Mouse (Mus musculus): ENCODE measurements at regions not wholly inside any gene's neighbourhood (a gene's known extent, or its start where the extent isn't known, plus 50 kb on each side); places are given as distances from the start of the nearest gene placed in this dataset.

GRCm38 (mm10) chr19:6645912-6646311, 103.1 kb upstream of the Slc22a12 start:
- DNase-seq (ENCODE audit: low read depth, low spot score): no peak

- no peak for DNase-seq (ENCODE audit: low read depth, low spot score)
Measured at GRCm38 (mm10) chr19:6644871-6645270, 102.0 kb upstream of the Slc22a12 start.

- DNase-seq (ENCODE audit: low read depth, low spot score): no peak
Measured at GRCm38 (mm10) chr19:6639681-6640080, 96.8 kb upstream of the Slc22a12 start.

- no peak for DNase-seq (ENCODE audit: low read depth, low spot score)
Measured at GRCm38 (mm10) chr19:6633400-6633799, 90.6 kb upstream of the Slc22a12 start.

GRCm38 (mm10) chr19:6631817-6632216, 89.0 kb upstream of the Slc22a12 start:
- DNase-seq (ENCODE audit: low read depth, low spot score): no peak

- no peak for DNase-seq (ENCODE audit: low read depth, low spot score)
Measured at GRCm38 (mm10) chr19:6630613-6630940, 87.7 kb upstream of the Slc22a12 start.

GRCm38 (mm10) chr19:6629911-6630612, 87.2 kb upstream of the Slc22a12 start:
- DNase-seq (ENCODE audit: low read depth, low spot score): no peak

GRCm38 (mm10) chr19:6625574-6625973, 82.7 kb upstream of the Slc22a12 start:
- no peak for DNase-seq (ENCODE audit: low read depth, low spot score)

- DNase-seq (ENCODE audit: low read depth, low spot score): no peak
Measured at GRCm38 (mm10) chr19:6621023-6621422, 78.2 kb upstream of the Slc22a12 start.

- no peak for DNase-seq (ENCODE audit: low read depth, low spot score)
Measured at GRCm38 (mm10) chr19:6619546-6619945, 76.7 kb upstream of the Slc22a12 start.

GRCm38 (mm10) chr19:6616659-6617058, 73.8 kb upstream of the Slc22a12 start:
- no peak for DNase-seq (ENCODE audit: low read depth, low spot score)

GRCm38 (mm10) chr19:6612441-6612840, 69.6 kb upstream of the Slc22a12 start:
- no peak for DNase-seq (ENCODE audit: low read depth, low spot score)

GRCm38 (mm10) chr19:6611921-6612320, 69.1 kb upstream of the Slc22a12 start:
- DNase-seq (ENCODE audit: low read depth, low spot score): no peak

GRCm38 (mm10) chr19:6610715-6611114, 67.9 kb upstream of the Slc22a12 start:
- DNase-seq (ENCODE audit: low read depth, low spot score): no peak

GRCm38 (mm10) chr19:6610051-6610450, 67.2 kb upstream of the Slc22a12 start:
- DNase-seq (ENCODE audit: low read depth, low spot score): no peak

GRCm38 (mm10) chr19:6607501-6607900, 64.7 kb upstream of the Slc22a12 start:
- no peak for DNase-seq (ENCODE audit: low read depth, low spot score)

- DNase-seq (ENCODE audit: low read depth, low spot score): no peak
Measured at GRCm38 (mm10) chr19:6606667-6607066, 63.8 kb upstream of the Slc22a12 start.

GRCm38 (mm10) chr19:6604702-6605101, 61.9 kb upstream of the Slc22a12 start:
- no peak for DNase-seq (ENCODE audit: low read depth, low spot score)

- DNase-seq (ENCODE audit: low read depth, low spot score): no peak
Measured at GRCm38 (mm10) chr19:6600873-6601530, 58.2 kb upstream of the Slc22a12 start.

GRCm38 (mm10) chr19:6599281-6599680, 56.4 kb upstream of the Slc22a12 start:
- no peak for DNase-seq (ENCODE audit: low read depth, low spot score)

- no peak for DNase-seq (ENCODE audit: low read depth, low spot score)
Measured at GRCm38 (mm10) chr19:6598186-6598585, 55.4 kb upstream of the Slc22a12 start.

GRCm38 (mm10) chr19:6595801-6596200, 53.0 kb upstream of the Slc22a12 start:
- DNase-seq (ENCODE audit: low read depth, low spot score): no peak
